Mouse (Mus musculus) heart, postnatal 14 days (tissue): ENCODE results near the gene Aunip. TPM values are rescaled to one million over a fixed set of nuclear protein-coding genes. Genes with fewer than 3 reads are reported as not detected.
"Not testable (repeated sequence)": the region's sequence is repeated elsewhere in the genome, so short reads cannot be mapped to it uniquely, and the experiment has no call there.

Source experiments
- DNase-seq, 2 experiments: peaks; one replicate each; pipeline ENCODE4 v3.0.0; 2021 to 2022
- intact Hi-C: fragments of 180-260 bp; cut with DNase I; formaldehyde crosslinking; loops from one replicate; pipeline ENCODE4 v1.15.1; 2025
- total RNA-seq, 2 experiments: library from RNA; stranded (reverse); gene quantifications; 2 replicates each; pipeline ENCODE4 v1.2.3; 2021

Gene Aunip
- total RNA-seq, 2 experiments from 2014 or later: 0.68 TPM; not detected in 1

GRCm38 (mm10) chr4:134483696-134484095 is 27.1 kb upstream of the Aunip start:
- intact Hi-C loops: no loop called here
- no peak for DNase-seq

DNA sequence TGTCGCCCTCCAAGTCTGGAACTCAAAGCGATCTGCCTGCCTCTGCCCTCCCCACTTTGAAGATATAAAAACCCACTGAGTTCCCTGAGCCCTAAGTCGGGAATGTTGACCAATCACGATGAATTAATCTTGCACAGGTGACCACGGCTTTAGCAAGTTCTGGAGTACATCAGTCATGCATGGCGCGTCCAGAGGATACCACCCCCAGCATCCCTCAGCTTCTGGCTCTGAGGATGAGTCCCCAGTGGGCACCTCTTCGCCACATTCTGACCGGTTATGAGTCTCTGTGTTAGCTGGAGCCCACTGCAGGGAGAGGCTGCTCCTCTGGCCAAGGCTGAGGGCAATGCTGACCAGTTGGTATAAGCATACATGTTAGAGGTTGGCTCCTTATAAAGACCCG is 26.6 kb upstream of the Aunip start:
- intact Hi-C loops: no loop called here
- DNase-seq: no peak

DNA sequence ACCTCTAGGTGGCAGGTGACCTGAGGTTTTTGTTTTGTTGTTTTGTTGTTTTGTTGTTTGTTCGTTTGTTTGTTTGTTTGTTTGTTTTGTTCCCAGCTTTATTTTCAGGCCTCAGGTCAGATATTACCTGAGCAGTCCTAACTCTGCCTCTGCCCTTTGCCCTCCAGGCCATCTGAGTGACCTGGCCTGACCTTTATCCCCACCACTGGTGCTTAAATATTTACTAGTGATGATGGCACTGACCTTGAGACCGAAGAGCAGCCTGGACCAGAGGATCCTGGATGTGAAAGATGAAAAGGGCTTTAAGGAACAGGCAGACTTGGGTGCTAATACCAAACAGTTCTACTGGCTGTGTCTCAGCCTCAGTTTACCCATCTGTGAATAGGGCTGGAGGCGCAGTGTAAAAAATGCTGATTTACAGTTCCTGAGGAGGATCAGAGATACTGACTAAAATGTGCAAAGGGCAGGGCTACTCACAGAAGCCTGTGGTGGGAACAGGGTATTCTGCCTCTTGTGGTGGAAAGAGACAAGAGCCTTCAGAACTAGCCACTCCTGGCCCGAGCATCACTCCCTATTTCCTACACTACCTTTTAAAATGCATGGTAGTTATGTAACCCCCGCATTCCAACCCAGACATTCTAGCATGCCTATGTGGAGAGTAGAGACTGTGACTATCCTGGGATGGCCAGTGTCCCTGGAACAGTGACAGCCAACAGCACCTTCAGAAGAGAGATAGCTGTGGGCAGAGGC is 25.5 kb upstream of the Aunip start:
- intact Hi-C loops: no loop called here
- no peak for DNase-seq

- no peak for DNase-seq
- intact Hi-C loops: no loop called here
Measured at GRCm38 (mm10) chr4:134488211-134488610, 22.6 kb upstream of the Aunip start.

- DNase-seq: no peak
- intact Hi-C loops: no loop called here
Measured at GRCm38 (mm10) chr4:134489986-134490665, 20.7 kb upstream of the Aunip start.

GRCm38 (mm10) chr4:134491716-134492115 is 19.1 kb upstream of the Aunip start:
- intact Hi-C loops: no loop called here
- DNase-seq: peak in 1 of 2 experiments; percentile 42

DNA sequence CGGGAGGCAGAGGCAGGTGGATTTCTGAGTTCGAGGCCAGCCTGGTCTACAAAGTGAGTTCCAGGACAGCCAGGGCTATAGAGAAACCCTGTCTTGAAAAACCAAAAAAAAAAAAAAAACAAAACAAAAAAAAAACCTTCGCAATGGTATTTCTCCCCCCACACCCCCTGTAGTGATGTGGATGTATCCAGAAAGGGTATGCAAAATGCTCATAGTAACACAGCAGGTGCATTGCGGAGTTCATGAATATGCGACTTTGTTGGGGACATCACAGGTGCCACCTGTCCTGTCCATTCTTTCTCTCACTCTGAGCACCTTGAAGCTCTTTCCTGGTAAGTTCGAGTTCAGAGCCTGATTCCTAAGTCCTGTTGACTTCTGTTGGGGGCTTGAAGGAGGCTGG is 16.6 kb upstream of the Aunip start:
- intact Hi-C loops, DNase-seq: not testable (repeated sequence)

- DNase-seq: no peak
- intact Hi-C loops: no loop called here
Measured at GRCm38 (mm10) chr4:134494780-134495545, 15.8 kb upstream of the Aunip start.

DNA sequence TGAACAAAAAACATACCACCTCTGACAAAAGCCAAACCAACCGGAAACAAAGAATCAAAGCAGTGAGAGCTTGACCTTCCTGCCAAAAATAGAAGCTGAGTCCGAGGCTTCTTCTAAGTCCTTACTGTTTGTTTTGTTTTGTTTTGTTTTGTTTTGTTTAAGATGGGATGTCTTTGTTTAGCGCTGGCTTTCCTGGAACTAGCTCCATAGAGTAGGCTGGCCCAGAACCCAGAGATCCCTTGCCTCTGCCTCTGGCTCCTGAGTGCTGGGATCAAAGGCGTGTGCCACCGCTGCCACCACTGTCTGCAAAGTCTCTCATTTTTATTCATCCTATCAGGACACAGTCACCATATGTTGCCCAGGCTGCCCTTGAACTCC is 15.3 kb upstream of the Aunip start:
- no peak for DNase-seq
- intact Hi-C loops: no loop called here

GRCm38 (mm10) chr4:134496595-134497210 is 14.1 kb upstream of the Aunip start, which contains the start of gene Paqr7:
Gene Paqr7 (plus strand): TSS chr4:134496697.
- DNase-seq: peak; percentile 79 to 80
- intact Hi-C loops: no loop called here

GRCm38 (mm10) chr4:134497223-134497622 is 13.6 kb upstream of the Aunip start:
- DNase-seq: no peak
- intact Hi-C loops: no loop called here

- intact Hi-C loops: no loop called here
- DNase-seq: no peak
Measured at GRCm38 (mm10) chr4:134497986-134498731, 12.6 kb upstream of the Aunip start.

DNA sequence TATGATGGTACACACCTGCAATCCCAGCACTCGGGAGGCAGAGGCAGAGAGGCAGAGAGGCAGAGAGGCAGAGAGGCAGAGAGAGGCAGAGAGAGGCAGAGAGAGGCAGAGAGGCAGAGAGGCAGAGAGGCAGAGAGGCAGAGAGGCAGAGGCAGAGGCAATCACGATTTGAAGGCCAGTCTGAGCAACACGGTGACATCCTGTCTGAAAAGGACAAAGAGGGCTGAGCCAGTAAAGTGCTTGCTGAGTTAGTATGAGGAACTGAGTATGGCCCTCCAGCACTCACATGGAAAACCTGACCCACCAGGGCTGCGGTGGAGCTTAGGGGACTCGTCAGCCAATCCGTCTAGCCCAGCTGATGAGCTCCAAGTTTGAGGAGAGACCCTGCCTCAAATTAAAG is 11.8 kb upstream of the Aunip start:
- intact Hi-C loops, DNase-seq: not testable (repeated sequence)

DNA sequence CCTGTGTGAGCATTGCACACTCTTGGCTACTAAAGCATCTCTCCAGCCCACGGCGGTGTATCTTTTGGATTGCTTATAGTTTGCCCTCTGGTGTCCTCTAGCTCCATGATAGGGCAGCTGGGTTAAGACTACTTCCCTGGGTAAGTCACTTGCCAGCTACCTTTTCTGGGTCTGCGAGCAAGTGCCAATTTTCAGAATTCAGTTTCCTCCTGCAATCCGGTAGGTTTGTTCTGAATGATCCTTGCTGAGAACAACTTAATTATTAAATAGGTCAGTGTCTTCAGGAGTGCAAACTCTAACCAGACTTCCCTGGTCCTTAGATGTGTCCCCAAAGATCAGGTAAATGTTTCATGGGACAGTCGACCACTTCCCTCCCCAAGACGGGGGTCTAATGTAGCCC is 9.7 kb upstream of the Aunip start:
- intact Hi-C loops: no loop called here
- no peak for DNase-seq

- intact Hi-C loops: no loop called here
Measured at GRCm38 (mm10) chr4:134503686-134504357, 7.0 kb upstream of the Aunip start.

GRCm38 (mm10) chr4:134505303-134505789 is 5.5 kb upstream of the Aunip start:
- intact Hi-C loops: no loop called here
- DNase-seq: no peak

More at GRCm38 (mm10) chr4:134503686-134504357, 7.0 kb upstream of the Aunip start:
- DNase-seq: no peak

DNA sequence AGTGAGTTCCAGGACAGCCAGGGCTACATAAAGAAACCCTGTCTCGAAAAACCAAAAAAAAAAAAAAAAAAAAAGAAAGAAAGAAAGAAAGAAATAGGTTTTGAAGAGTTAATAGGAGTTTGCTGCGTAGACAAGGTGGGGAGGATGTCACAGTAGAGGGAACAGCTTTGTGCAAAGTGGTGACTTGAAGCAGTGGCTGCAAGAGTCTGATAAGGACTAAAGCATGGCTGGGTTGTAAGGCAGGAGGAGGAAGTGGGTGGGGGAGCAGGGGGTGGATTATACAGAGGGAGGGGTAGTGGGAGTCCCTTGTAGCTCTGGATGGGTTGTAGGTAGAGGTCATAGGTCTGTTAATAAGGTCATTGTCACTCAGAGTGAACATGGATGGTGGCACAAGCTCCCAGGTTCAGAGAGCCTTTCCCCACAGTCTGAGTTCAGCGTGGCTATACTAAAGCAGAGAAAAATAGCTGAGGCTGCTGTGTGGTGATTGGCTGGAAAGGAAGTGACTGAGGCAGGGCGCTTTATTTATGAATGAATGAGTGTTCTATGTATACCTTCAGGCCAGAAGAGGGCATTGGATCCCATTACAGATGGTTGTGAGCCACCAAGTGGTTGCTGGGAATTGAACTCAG is 4.7 kb upstream of the Aunip start:
- DNase-seq: no peak
- intact Hi-C loops: no loop called here

DNA sequence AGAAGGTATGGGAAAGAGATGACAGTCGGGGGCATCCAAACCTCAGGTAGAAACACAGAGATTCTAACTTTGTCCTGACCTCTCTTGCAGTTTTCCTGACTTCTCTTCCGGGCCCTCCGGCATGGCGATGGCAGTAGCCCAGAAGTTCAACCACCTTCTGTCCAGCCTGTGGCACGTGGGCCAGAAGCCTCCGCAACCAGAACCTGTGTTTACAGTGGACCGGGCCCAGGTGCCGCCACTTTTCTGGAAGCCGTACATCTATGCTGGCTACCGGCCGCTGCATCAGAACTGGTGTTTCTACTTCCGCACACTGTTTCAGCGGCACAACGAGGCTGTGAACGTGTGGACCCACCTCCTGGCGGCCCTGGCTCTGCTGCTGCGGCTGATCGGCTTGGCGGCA is 4.1 kb upstream of the Aunip start:
- DNase-seq: no peak
- intact Hi-C loops: no loop called here

GRCm38 (mm10) chr4:134510396-134510795 is 403 bp upstream of the Aunip start:
- intact Hi-C loops: no loop called here
- DNase-seq: no peak
